Mouse (Mus musculus): ENCODE results near the gene Slc25a17. TPM values are rescaled to one million over a fixed set of nuclear protein-coding genes. Genes with fewer than 3 reads are reported as not detected.

Gene Slc25a17
- total RNA-seq, 2 experiments from 2014 or later = 66.2 to 69.2 TPM

GRCm38 (mm10) chr15:81304006-81304405, 56.6 kb downstream of the Slc25a17 start:
- no peak for ATAC-seq (replicated peaks; ENCODE audit: poor library complexity, severe bottlenecking)

GRCm38 (mm10) chr15:81302151-81302808, 58.3 kb downstream of the Slc25a17 start:
- no peak for ATAC-seq (replicated peaks; ENCODE audit: poor library complexity, severe bottlenecking)

DNA sequence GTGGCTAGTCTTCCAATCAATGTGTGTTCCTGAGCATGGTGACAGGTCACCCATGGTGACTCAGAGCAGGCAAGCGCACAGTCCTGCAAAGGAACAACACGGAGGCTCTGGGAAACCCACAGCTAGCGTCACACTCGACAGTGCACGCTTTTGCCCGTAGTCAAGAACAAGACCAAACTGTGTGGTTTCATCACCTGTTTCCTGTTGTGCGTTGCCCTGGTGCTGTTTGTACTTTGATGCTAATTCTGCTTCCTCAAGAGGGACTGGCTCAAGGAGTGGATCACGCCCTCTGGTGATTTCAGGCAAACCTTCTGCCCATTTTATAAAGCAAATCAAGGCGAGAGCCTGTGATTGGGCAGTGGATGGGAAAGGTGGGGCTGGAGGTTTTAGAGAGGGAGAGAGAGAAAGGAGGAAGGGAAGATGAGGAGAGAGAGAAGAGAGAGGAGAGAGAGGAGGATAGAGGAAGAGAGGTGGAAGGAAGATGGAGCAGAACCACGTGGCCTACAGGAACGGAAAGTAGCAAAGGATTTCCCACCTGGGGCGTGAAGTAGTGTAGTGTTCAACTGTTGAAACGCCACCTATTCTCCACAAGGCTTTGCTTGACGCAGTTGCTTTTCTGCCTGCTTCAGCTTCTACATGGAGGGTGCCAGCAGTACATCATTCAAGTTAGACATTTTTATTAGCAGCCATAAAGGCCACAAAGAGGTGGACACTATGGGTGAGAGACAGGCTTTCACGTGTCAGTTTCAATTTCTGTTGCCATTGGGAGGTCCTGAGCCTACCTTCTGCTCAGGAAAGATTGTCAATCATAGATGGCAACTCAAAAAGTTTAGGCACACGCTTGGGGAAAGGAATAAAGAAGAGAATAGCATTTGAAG, 59.2 kb downstream of the Slc25a17 start:
- ATAC-seq (replicated peaks; ENCODE audit: poor library complexity, severe bottlenecking) = peak; percentile 95

DNA sequence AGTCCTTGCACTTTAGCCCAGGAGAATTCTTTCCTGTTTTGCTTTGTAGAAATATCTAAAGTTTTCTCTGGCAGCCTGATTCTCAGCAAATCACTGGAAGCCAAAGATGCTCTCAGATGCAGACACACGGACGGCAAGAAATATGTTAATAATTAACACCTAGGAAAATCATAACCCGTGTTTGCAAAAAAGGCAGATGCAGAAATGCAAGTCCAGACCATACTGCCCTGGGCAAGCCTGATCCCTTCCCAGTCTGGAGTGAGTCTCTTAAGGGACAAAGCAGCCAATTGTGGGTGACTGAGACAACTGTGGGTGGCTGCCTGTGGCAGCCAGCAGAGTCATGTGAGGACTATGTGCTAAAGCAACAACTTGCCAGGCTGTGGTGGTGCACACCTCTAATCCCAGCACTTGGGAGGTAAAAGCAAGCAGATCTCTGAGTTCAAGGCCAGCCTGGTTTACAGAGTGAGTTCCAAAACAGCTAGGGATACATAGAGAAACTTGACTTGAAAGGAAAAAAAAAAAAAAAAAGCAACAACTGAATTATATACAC, 60.0 kb downstream of the Slc25a17 start:
- ATAC-seq (replicated peaks; ENCODE audit: poor library complexity, severe bottlenecking) = no peak

GRCm38 (mm10) chr15:81299549-81299948, 61.1 kb downstream of the Slc25a17 start:
- no peak for ATAC-seq (replicated peaks; ENCODE audit: poor library complexity, severe bottlenecking)

DNA sequence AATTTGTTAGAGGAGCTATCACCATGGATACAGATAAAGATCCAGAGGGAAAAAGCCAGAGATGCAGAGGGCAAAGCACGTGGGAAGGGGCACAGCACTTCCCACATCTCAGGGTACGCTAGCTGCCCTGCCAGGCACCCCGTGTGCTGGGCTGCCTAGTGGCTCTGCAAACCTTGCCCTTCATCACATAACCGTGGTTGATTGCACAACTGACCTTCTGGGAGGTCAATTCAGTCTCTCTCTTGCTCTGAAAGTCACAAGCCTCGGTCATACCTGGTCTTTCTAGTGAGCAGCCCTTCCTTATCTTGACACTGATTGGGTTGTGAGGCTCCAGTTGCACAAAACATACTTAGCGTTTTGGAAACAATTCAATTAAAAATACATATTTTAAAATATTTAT, 62.4 kb downstream of the Slc25a17 start:
- ATAC-seq (replicated peaks; ENCODE audit: poor library complexity, severe bottlenecking) = no peak

GRCm38 (mm10) chr15:81297543-81297942, 63.1 kb downstream of the Slc25a17 start:
- ATAC-seq (replicated peaks; ENCODE audit: poor library complexity, severe bottlenecking) = no peak

DNA sequence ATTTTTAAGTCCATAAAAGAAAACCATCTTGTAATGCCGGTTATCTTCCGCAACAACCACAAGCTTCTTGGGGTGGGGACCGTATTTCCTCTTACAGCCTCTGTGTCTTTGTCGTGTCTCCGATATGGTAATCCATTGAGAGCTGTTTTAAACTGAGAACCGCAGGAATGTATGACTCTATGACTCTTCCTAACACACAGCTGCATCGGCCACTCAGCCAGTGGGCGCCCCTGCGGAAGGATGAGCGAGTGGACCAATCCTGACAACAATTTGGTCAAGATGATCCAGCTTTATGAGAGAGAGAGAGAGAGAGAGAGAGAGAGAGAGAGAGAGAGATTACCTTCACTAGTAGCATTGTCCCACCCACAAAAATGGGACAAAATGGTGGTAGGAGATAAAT, 65.7 kb downstream of the Slc25a17 start:
- no peak for ATAC-seq (replicated peaks; ENCODE audit: poor library complexity, severe bottlenecking)

DNA sequence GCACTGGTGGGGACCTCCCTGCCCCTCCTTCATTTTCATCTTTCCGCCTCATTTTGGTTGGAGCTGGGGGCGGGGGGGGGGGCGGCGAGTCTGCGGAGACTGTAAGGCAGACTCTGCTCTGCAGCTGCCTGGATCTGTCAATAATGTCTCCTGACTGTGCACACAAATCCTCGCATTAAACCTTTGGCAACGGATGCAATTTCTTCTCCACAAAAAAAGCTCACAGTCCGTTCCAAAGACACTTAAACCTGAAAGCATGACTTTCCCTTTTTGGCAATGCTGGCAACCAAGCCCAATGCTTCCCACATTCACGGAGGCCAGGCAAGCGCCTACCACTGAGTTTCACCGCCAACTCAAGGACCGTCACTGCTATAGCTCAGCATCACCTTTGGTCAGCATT, 66.2 kb downstream of the Slc25a17 start:
- ATAC-seq (replicated peaks; ENCODE audit: poor library complexity, severe bottlenecking) = no peak

DNA sequence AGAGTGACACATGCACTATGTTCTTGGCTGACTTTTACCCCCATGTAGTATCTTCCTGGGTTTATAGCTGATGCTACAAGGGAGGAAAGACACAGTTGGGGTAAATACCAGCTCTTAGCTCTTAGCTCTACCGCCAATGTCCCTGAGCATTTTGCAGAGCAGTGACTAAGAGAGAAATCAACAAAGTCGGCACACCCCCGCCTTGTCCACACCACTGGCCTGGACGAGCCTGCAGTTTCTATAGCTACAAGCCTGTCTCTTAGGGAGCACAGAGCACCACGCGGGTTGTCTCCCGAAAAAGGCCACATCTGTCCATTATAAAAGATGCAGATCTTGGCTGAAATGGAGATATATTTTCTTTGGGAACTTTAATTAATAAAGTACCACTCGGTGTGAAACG, 69.9 kb downstream of the Slc25a17 start:
- ATAC-seq (replicated peaks; ENCODE audit: poor library complexity, severe bottlenecking) = no peak

DNA sequence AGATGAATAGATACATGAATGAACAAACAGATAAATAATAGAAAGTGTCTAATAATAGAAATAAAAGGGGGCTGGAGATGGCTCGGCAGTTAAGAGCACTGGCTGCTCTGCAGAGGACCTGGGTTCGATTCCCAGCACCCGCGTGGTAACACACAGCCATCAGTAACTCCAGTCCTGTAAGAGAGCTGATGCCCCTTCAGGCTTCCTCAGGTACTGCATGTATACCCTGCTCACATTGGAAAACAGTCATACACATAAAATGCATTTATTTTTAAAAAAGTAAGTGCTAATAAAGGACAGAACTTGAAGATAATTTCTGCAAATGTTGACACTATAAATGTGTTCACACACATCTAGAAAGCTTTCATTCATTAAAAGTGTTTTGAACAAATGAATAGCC, 70.4 kb downstream of the Slc25a17 start:
- ATAC-seq (replicated peaks; ENCODE audit: poor library complexity, severe bottlenecking) = no peak

DNA sequence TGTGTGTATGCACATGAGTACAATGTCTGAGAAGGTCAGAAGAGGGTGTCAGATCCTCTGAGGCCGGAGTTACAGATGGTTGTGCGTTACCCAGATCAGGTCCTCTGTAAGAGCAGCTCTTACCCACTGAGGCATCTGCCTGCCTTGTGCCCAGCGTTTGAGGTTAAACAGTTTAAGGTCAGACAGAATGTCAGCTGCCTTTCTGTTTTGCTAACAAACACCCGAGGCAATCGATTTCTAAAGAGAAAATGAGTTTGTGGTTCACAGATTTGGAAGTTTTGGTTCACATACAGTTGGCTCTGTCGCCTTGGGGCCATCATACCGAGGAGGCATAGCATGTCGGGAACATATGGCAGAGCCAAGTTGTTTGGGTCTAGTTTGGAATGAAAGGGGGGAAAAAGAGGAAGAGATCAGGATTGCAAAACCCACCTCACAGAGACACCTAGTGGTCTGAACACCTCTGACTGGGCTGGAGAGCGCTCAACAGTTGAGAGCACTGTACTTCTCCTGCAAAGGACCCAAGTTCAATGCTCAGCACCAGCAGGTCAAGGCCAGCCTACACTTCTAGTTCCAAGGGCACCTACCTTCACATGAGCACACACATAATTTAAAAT, 76.4 kb downstream of the Slc25a17 start:
- peak; percentile 30; the same call in 1 of the 2 replicates for ATAC-seq (replicated peaks; ENCODE audit: poor library complexity, severe bottlenecking)

GRCm38 (mm10) chr15:81278699-81279098, 81.9 kb downstream of the Slc25a17 start:
- ATAC-seq (replicated peaks; ENCODE audit: poor library complexity, severe bottlenecking) = no peak

- ATAC-seq (replicated peaks; ENCODE audit: poor library complexity, severe bottlenecking) = no peak
These were observed 82.7 kb downstream of the Slc25a17 start for GRCm38 (mm10) chr15:81277928-81278327.

DNA sequence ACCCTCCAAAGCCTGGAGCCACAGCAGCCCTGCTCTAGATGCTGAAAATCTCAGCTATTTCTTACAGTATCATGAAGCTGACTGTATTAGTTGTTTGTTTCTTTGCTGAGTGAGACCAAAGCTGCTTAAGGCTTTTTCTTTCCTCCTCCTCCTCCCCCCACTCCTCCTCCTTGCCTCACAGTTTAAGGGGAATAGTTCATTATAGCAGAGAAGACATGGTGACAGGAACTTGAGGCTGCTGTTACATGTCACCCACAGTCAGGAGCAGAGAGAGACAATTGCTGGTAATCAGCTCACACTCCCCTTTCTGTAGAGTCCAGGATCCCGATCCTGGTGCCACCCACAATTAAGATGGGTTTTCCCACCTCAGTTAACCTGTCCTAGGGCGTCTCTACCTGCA, 87.3 kb downstream of the Slc25a17 start:
- no peak for ATAC-seq (replicated peaks; ENCODE audit: poor library complexity, severe bottlenecking)

- ATAC-seq (replicated peaks; ENCODE audit: poor library complexity, severe bottlenecking) = no peak
These were observed 88.1 kb downstream of the Slc25a17 start for GRCm38 (mm10) chr15:81272305-81273053.
